Mouse (Mus musculus) brain, embryonic 14.5 days (tissue): Measurements from ENCODE around the gene Wnk2.

Experiments
- CTCF ChIP-seq: fragments of 200-500 bp; IDR thresholded peaks from 2 replicates; pipeline ENCODE4 v1.5.1; 2012; ENCODE audit warnings: inconsistent platforms, mild to moderate bottlenecking, moderate library complexity, borderline replicate concordance; ENCODE audit not compliant: insufficient read depth, insufficient read length; ENCODE audit errors: extremely low read depth
- POLR2A ChIP-seq: fragments of 200-500 bp; IDR thresholded peaks from 2 replicates; pipeline ENCODE4 v1.6.1; 2012; ENCODE audit warnings: mild to moderate bottlenecking, inconsistent platforms, borderline replicate concordance; ENCODE audit not compliant: poor library complexity, insufficient read depth, insufficient read length, severe bottlenecking; ENCODE audit errors: extremely low read depth

DNA sequence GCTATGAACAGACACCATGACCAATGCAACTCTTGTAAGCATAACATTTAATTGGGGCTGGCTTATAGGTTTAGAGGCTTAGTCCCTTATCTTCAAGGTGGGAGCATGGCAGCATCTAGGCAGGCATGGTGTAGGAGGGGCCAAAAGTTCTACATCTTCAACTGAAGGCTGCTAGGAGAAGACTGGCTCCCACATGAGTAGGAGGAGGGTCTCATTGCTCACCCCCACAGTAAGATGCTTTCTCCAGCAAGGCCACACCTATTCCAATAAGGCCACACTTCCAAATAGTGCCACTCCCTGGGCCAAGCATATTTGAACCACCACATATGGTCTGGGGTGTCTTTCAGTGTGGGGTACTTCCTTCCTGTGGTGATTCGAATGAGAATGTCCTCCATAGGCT is 130.4 kb downstream of the Wnk2 start:
- TF ChIP-seq POLR2A = no peak
- TF ChIP-seq CTCF = no peak
